Mouse (Mus musculus) c-Kit-positive CD71-negative TER-119-negative erythroid progenitor cells, embryonic 14.5 days (primary cell): Measurements from ENCODE around the gene Igf2r.

ENCODE experiments used
- DNase-seq: peaks from one replicate; pipeline ENCODE4 v3.0.0-alpha.2; 2013; ENCODE audit warnings: low read depth

Gene Igf2r

GRCm38 (mm10) chr17:12782861-12783847 lies 13.7 kb upstream of the Igf2r start:
- peak; percentile 45 for DNase-seq

GRCm38 (mm10) chr17:12781101-12781500 lies 11.6 kb upstream of the Igf2r start:
- no peak for DNase-seq

GRCm38 (mm10) chr17:12780125-12780524 lies 10.7 kb upstream of the Igf2r start:
- no peak for DNase-seq

- DNase-seq = no peak
Measured at GRCm38 (mm10) chr17:12779442-12779841, 10.0 kb upstream of the Igf2r start.

- DNase-seq = no peak
Measured at GRCm38 (mm10) chr17:12773956-12774355, 4.5 kb upstream of the Igf2r start.

- DNase-seq = no peak
Measured at GRCm38 (mm10) chr17:12770500-12770899, 1.0 kb upstream of the Igf2r start.

GRCm38 (mm10) chr17:12768415-12769379 lies 767 bp downstream of the Igf2r start:
- no peak for DNase-seq

- DNase-seq = no peak
Measured at GRCm38 (mm10) chr17:12767294-12767852, 2.1 kb downstream of the Igf2r start.

- DNase-seq = no peak
Measured at GRCm38 (mm10) chr17:12763412-12763811, 6.1 kb downstream of the Igf2r start.

GRCm38 (mm10) chr17:12760355-12761146 lies 8.9 kb downstream of the Igf2r start:
- DNase-seq = no peak

- DNase-seq = no peak
Measured at GRCm38 (mm10) chr17:12759646-12760074, 9.8 kb downstream of the Igf2r start.

- no peak for DNase-seq
Measured at GRCm38 (mm10) chr17:12758701-12759455, 10.6 kb downstream of the Igf2r start.

- DNase-seq = no peak
Measured at GRCm38 (mm10) chr17:12757990-12758389, 11.5 kb downstream of the Igf2r start.

- DNase-seq = no peak
Measured at GRCm38 (mm10) chr17:12757161-12757560, 12.3 kb downstream of the Igf2r start.

GRCm38 (mm10) chr17:12755951-12756350 lies 13.5 kb downstream of the Igf2r start:
- no peak for DNase-seq

GRCm38 (mm10) chr17:12755146-12755545 lies 14.3 kb downstream of the Igf2r start:
- no peak for DNase-seq

GRCm38 (mm10) chr17:12754243-12755007 lies 15.0 kb downstream of the Igf2r start:
- DNase-seq = no peak

GRCm38 (mm10) chr17:12753050-12753449 lies 16.4 kb downstream of the Igf2r start:
- DNase-seq = no peak

GRCm38 (mm10) chr17:12751641-12752040 lies 17.8 kb downstream of the Igf2r start:
- no peak for DNase-seq

GRCm38 (mm10) chr17:12751218-12751617 lies 18.2 kb downstream of the Igf2r start:
- no peak for DNase-seq
